Mouse (Mus musculus) ES-E14 (cell line): ENCODE results near the gene Mrpl28. TPM values are rescaled to one million over a fixed set of nuclear protein-coding genes. Genes with fewer than 3 reads are reported as not detected.

ENCODE experiments used
- DNase-seq: peaks from one replicate; pipeline ENCODE4 v3.0.0-alpha.2; 2013; ENCODE audit warnings: low read depth, low spot score
- H3K27ac ChIP-seq: 2 replicates; pipeline ENCODE4 v1.5.1; 2012; ENCODE audit warnings: low read depth, mild to moderate bottlenecking, low read length, moderate library complexity, mixed read lengths; ENCODE audit not compliant: poor library complexity, insufficient read depth, severe bottlenecking
- H3K36me3 ChIP-seq: 2 replicates; pipeline ENCODE4 v1.6.1; 2012; ENCODE audit warnings: mild to moderate bottlenecking, low read length, moderate library complexity, mixed read lengths; ENCODE audit not compliant: control insufficient read depth, poor library complexity, insufficient read depth, severe bottlenecking
- H3K4me1 ChIP-seq, 2 experiments: fragments of 150-350 bp in 1 of 2; sonication (generic) in 1 of 2; 2 replicates each; pipeline ENCODE4 v1.6.1; 2012; ENCODE audit warnings: low read length in 2 of 2, mild to moderate bottlenecking in 1 of 2, mixed read lengths in 1 of 2; ENCODE audit not compliant: control insufficient read depth in 2 of 2, insufficient read depth in 2 of 2, poor library complexity in 1 of 2
- H3K4me3 ChIP-seq, 2 experiments: fragments of 150-350 bp in 1 of 2; sonication (generic) in 1 of 2; 2 replicates each; pipeline ENCODE4 v1.5.1; 2012; ENCODE audit warnings: low read length in 2 of 2, low read depth in 1 of 2, mild to moderate bottlenecking in 1 of 2, mixed read lengths in 1 of 2; ENCODE audit not compliant: insufficient read depth in 1 of 2, poor library complexity in 1 of 2, severe bottlenecking in 1 of 2
- H3K9ac ChIP-seq: 2 replicates; pipeline ENCODE4 v1.6.1; 2012; ENCODE audit warnings: low read depth, mild to moderate bottlenecking, low read length, mixed read lengths; ENCODE audit not compliant: poor library complexity, insufficient read depth, severe bottlenecking
- H3K9me3 ChIP-seq: fragments of 150-350 bp; sonication (generic); 2 replicates; pipeline ENCODE4 v1.6.1; 2012; ENCODE audit warnings: low read depth, mild to moderate bottlenecking, low read length; ENCODE audit not compliant: control insufficient read depth, insufficient read depth
- CHD2 ChIP-seq: IDR thresholded peaks from 2 replicates; pipeline ENCODE4 v1.6.1; 2014; ENCODE audit warnings: mild to moderate bottlenecking, low read depth, low read length, inconsistent platforms
- HCFC1 ChIP-seq: IDR thresholded peaks from 2 replicates; pipeline ENCODE4 v1.6.1; 2012; ENCODE audit warnings: low read length, inconsistent platforms, borderline replicate concordance; ENCODE audit not compliant: insufficient read depth
- MAFK ChIP-seq: IDR thresholded peaks from 2 replicates; pipeline ENCODE4 v1.6.1; 2014; ENCODE audit warnings: mild to moderate bottlenecking, low read depth, low read length, inconsistent platforms; ENCODE audit not compliant: insufficient read depth
- ZC3H11A ChIP-seq: IDR thresholded peaks from 2 replicates; pipeline ENCODE4 v1.6.1; 2012; ENCODE audit warnings: low read depth, mild to moderate bottlenecking, inconsistent platforms, low read length, borderline replicate concordance
- ZNF384 ChIP-seq: IDR thresholded peaks from 2 replicates; pipeline ENCODE4 v1.6.1; 2012; ENCODE audit warnings: low read depth, low read length, inconsistent platforms
- in situ Hi-C, 2 experiments: fragments of 600-800 bp; cut with MboI; formaldehyde crosslinking; loops; one replicate each; pipeline ENCODE4 v1.15.1; 2025; ENCODE audit warnings: low sequenced_read_pairs in 2 of 2, inconsistent platforms in 1 of 2; ENCODE audit not compliant: unreplicated experiment in 2 of 2
- total RNA-seq: library from RNA; depleted of rRNA; stranded (reverse); fragments of 300-350 nt; gene quantifications from 2 replicates; pipeline ENCODE4 v1.2.3, GENCODE M21; 2012

Mrpl28 gene
- total RNA-seq, 1 experiment = 154 TPM

DNA sequence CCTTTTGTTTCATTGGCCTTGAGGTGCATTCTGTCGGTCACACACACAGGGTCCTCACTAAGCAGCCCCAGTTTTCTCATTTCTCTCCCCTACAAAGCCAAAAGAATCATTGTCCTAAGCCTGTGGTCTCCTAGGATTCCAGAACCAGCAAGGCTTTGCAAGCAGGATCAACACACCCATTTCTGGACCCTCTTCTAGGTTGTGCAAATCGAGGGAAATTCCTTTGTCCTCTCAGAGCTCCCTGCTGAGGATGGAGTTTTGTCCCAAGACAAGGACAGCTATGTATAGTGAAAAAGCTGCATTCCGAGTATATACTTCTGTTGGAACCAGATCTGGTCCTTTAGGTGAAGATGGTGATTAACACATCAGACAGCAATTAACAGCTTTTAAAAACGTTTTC is 13.1 kb upstream of the Mrpl28 start:
- TF ChIP-seq ZC3H11A (no peak), MAFK (no peak), HCFC1 (no peak), ZNF384 (no peak), CHD2 (no peak)
- no peak overlapping the region for H3K4me3 ChIP-seq
- in situ Hi-C loops = no loop called here
- peak overlapping the region; percentile 94; the same call in 1 of the 2 replicates for H3K27ac ChIP-seq
- H3K9me3 ChIP-seq = no peaks in the 10 kb centered on the region
- no peak overlapping the region for H3K9ac ChIP-seq
- H3K4me1 ChIP-seq = peaks cover 7 to 10% of the 10 kb centered on the region in 2 experiments
- no peaks in the 10 kb centered on the region for H3K36me3 ChIP-seq
- DNase-seq = no peak

DNA sequence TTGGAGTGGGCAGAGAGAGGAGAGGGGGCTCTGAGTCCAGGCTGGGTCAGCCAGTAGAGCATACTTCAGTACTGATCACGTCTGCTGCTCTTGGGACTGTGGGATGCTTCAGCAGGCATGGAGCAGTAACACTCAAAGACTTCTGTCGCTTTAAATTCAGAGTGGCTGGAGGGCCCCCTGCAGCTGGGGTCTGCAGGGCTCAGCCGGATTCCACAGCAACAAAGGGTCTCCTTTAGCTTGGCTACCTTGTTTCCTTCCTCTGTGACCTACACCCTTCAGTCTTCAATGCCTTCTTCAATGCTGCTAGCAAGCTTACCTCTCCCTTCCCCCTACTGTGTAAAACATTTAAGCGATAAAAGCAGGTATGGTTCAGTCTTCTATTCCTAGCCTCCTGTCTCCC is 12.3 kb upstream of the Mrpl28 start:
- DNase-seq = no peak
- Histone ChIP-seq H3K4me1 (peaks cover 7 to 17% of the 10 kb centered on the region in 2 experiments), H3K9me3 (no peaks in the 10 kb centered on the region), H3K4me3 (0 out of 4 replicates have a peak overlapping the region, but pooled peaks of 1 of the 2 experiments have one; percentile 1), H3K36me3 (no peaks in the 10 kb centered on the region), H3K9ac (no peak overlapping the region; the same call in 1 of the 2 replicates), H3K27ac (peak overlapping the region; percentile 94)
- TF ChIP-seq MAFK (no peak), CHD2 (no peak), ZC3H11A (no peak), ZNF384 (no peak), HCFC1 (no peak)
- in situ Hi-C loops = no loop called here

DNA sequence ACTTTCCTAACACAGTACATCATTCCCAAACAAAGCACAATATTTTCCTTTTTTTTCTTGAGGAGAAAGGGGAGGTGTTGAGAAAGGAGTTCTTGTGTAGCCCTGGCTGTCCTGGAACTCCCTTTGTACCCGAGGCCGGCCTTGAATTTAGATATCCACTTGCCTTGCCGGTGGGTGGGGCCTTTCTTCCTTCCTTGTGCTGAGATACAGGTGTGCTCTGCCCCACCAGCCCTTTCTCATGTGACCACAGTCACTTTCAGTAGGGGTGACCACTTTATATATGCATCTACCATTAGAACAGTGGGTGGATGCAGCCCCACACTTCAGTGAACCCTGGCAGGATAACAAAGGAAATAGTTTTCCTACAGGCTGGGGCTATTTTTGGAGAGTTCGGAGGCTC is 11.6 kb upstream of the Mrpl28 start:
- H3K36me3 ChIP-seq = peaks cover under 1% of the 10 kb centered on the region; the same call in 1 of the 2 replicates
- DNase-seq = no peak
- peaks cover 7 to 20% of the 10 kb centered on the region in 2 experiments for H3K4me1 ChIP-seq
- no peaks in the 10 kb centered on the region for H3K9me3 ChIP-seq
- peak overlapping the region; percentile 41; the same call in 1 of the 2 replicates for H3K9ac ChIP-seq
- H3K27ac ChIP-seq = peak overlapping the region; percentile 94
- H3K4me3 ChIP-seq = no peak overlapping the region
- in situ Hi-C loops = no loop called here
- TF ChIP-seq ZNF384 = no peak
- TF ChIP-seq HCFC1 = no peak
- no peak for TF ChIP-seq MAFK
- no peak for TF ChIP-seq ZC3H11A
- no peak for TF ChIP-seq CHD2

DNA sequence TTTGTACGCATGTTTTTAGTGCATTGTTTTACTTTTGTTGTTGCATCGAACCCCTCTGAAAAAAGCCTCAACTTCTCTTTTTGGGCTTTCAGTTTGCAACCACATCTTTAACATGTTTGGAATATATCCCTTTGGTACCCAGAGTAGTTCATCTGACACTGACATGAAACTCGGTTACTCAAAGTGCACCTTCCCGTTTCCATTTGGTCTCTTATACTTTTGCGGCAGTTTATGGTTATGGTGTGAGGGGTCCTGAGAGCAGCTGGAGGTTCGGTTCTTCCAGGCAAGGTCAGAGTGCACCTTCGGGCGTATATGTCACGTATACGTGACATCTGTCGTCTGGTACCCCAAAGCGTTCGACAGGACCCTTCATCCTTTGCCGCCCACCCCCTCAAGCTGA is 10.5 kb upstream of the Mrpl28 start:
- Histone ChIP-seq H3K4me1 (peaks cover 7 to 24% of the 10 kb centered on the region in 2 experiments), H3K27ac (peak overlapping the region; percentile 94; the same call in 1 of the 2 replicates), H3K9ac (peak overlapping the region; percentile 87), H3K9me3 (no peaks in the 10 kb centered on the region), H3K36me3 (peaks cover 9% of the 10 kb centered on the region; the same call in 1 of the 2 replicates), H3K4me3 (peak overlapping the region; percentile 76 to 81)
- TF ChIP-seq CHD2 = no peak
- no peak for TF ChIP-seq ZNF384
- TF ChIP-seq MAFK = no peak
- TF ChIP-seq HCFC1 = no peak
- TF ChIP-seq ZC3H11A = no peak
- no peak for DNase-seq
- in situ Hi-C loops = no loop called here
